9 mouse cellular contexts compared by ENCODE assay signal in genomic region chr17:47143898-47144297, GRCm38 (mm10).
A peak's percentile ranks its signal among the peaks of the same experiment; 100 is the strongest.
DNase-seq lines count a peak whose midpoint lies in the region; ATAC-seq and TF ChIP-seq lines count a peak whose summit lies in the region.
"Had no signal": no experiment of that assay in that cellular context is flagged by ENCODE, and none has a peak within 500 bp of the region (broad histone marks: within the 10 kb centered on the region; RNA-seq: fewer than 3 reads in every experiment).

No protein-coding gene starts in this region.

- peak overlapping the region; percentile 85 for H3K4me2 ChIP-seq in forebrain, embryonic 12.5 days
- peak overlapping the region; percentile 90 for H3K4me2 ChIP-seq in lung, embryonic 14.5 days
- peak overlapping the region; percentile 87 for H3K4me2 ChIP-seq in intestine, embryonic 15.5 days (replicated peaks)
- H3K4me2 ChIP-seq in liver, embryonic 12.5 days: no peak overlapping the region

- DNase-seq in forebrain, embryonic 10.5 days (ENCODE audit: extremely low spot score, low spot score): no peak
- no peak for DNase-seq in lung, embryonic 14.5 days
- no peak for DNase-seq in lung, postnatal 25 days (ENCODE audit: low spot score)
- no peak for DNase-seq in T-cell, adult 2 months (ENCODE audit: low spot score)
- DNase-seq: gastrocnemius, postnatal 25 days had no signal

- no peak for ATAC-seq in forebrain, embryonic 12.5 days (ENCODE audit: low FRiP score)
- ATAC-seq in lung, embryonic 14.5 days (ENCODE audit: insufficient read depth): no peak
- ATAC-seq in intestine, embryonic 15.5 days: no peak
- ATAC-seq in liver, embryonic 12.5 days: no peak

- peak overlapping the region; percentile 37; the same call in 1 of the 2 replicates for H3K27ac ChIP-seq in forebrain, embryonic 12.5 days
- H3K27ac ChIP-seq in forebrain, embryonic 10.5 days: no peak overlapping the region
- H3K27ac ChIP-seq in lung, embryonic 14.5 days (ENCODE audit: low read depth): no peak overlapping the region; the same call in 1 of the 2 replicates
- H3K27ac ChIP-seq in intestine, embryonic 15.5 days: no peak overlapping the region
- H3K27ac ChIP-seq in olfactory bulb, adult 2 months (ENCODE audit: insufficient read depth, low read depth, low read length): peak overlapping the region; percentile 34; the same call in 1 of the 2 replicates
- no peak overlapping the region for H3K27ac ChIP-seq in liver, embryonic 12.5 days

- H3K27me3 ChIP-seq in forebrain, embryonic 12.5 days: no peaks in the 10 kb centered on the region
- 0 out of 2 replicates have a peak, but pooled peaks cover 2% of the 10 kb centered on the region for H3K27me3 ChIP-seq in forebrain, embryonic 10.5 days (ENCODE audit: poor library complexity, severe bottlenecking)
- H3K27me3 ChIP-seq in lung, embryonic 14.5 days (ENCODE audit: insufficient read depth, low read length): no peaks in the 10 kb centered on the region
- H3K27me3 ChIP-seq in intestine, embryonic 15.5 days (replicated peaks): no peaks in the 10 kb centered on the region
- peaks cover 36% of the 10 kb centered on the region for H3K27me3 ChIP-seq in liver, embryonic 12.5 days (replicated peaks)

- no peak overlapping the region for H3K4me3 ChIP-seq in forebrain, embryonic 12.5 days (replicated peaks)
- no peak overlapping the region for H3K4me3 ChIP-seq in forebrain, embryonic 10.5 days
- H3K4me3 ChIP-seq in lung, embryonic 14.5 days (ENCODE audit: low read depth, low read length): peak overlapping the region; percentile 67
- no peak overlapping the region for H3K4me3 ChIP-seq in intestine, embryonic 15.5 days (replicated peaks)
- peak overlapping the region; percentile 14; the same call in 1 of the 2 replicates for H3K4me3 ChIP-seq in olfactory bulb, adult 2 months (ENCODE audit: insufficient read depth, low read depth, low read length)
- H3K4me3 ChIP-seq in liver, embryonic 12.5 days: no peak overlapping the region

- no peak for TF ChIP-seq CTCF in lung, embryonic 14.5 days (IDR thresholded peaks at IDR 0.05; ENCODE audit: low read depth)
- TF ChIP-seq CTCF in olfactory bulb, adult 2 months (IDR thresholded peaks at IDR 0.05; ENCODE audit: insufficient read depth, low read depth, low read length): no peak

- peaks cover 47% of the 10 kb centered on the region for H3K4me1 ChIP-seq in forebrain, embryonic 12.5 days
- peaks cover 67% of the 10 kb centered on the region for H3K4me1 ChIP-seq in forebrain, embryonic 10.5 days
- peaks cover 28% of the 10 kb centered on the region for H3K4me1 ChIP-seq in lung, embryonic 14.5 days (ENCODE audit: insufficient read depth)
- H3K4me1 ChIP-seq in intestine, embryonic 15.5 days (replicated peaks): peaks cover 36% of the 10 kb centered on the region
- peaks cover 30% of the 10 kb centered on the region for H3K4me1 ChIP-seq in olfactory bulb, adult 2 months (ENCODE audit: control insufficient read depth, insufficient read depth, low read length)
- H3K4me1 ChIP-seq in liver, embryonic 12.5 days: peaks cover 24% of the 10 kb centered on the region

- H3K9ac ChIP-seq in forebrain, embryonic 12.5 days: no peak overlapping the region
- 0 out of 2 replicates have a peak overlapping the region, but pooled peaks have one; percentile 6 for H3K9ac ChIP-seq in lung, embryonic 14.5 days
- peak overlapping the region; percentile 20; the same call in 1 of the 2 replicates for H3K9ac ChIP-seq in intestine, embryonic 15.5 days
- H3K9ac ChIP-seq in liver, embryonic 12.5 days: no peak overlapping the region

- no peaks in the 10 kb centered on the region for H3K9me3 ChIP-seq in forebrain, embryonic 12.5 days
- H3K9me3 ChIP-seq in forebrain, embryonic 10.5 days: no peaks in the 10 kb centered on the region
- no peaks in the 10 kb centered on the region for H3K9me3 ChIP-seq in lung, embryonic 14.5 days (ENCODE audit: low read depth, low read length)
- no peaks in the 10 kb centered on the region for H3K9me3 ChIP-seq in intestine, embryonic 15.5 days
- no peaks in the 10 kb centered on the region for H3K9me3 ChIP-seq in liver, embryonic 12.5 days (replicated peaks)

- H3K36me3 ChIP-seq in forebrain, embryonic 12.5 days (replicated peaks): no peaks in the 10 kb centered on the region
- H3K36me3 ChIP-seq in forebrain, embryonic 10.5 days (replicated peaks): peaks cover 26% of the 10 kb centered on the region
- peaks cover 8% of the 10 kb centered on the region; the same call in 1 of the 2 replicates for H3K36me3 ChIP-seq in lung, embryonic 14.5 days (ENCODE audit: insufficient read depth)
- H3K36me3 ChIP-seq in intestine, embryonic 15.5 days: no peaks in the 10 kb centered on the region
- H3K36me3 ChIP-seq in liver, embryonic 12.5 days: no peaks in the 10 kb centered on the region

- WGBS in forebrain, embryonic 12.5 days: 67% methylated on average over 7 of the region's 7 CpGs
- WGBS in forebrain, embryonic 10.5 days: 88% methylated on average over 7 of the region's 7 CpGs
- WGBS in lung, embryonic 14.5 days: 42% methylated on average over 7 of the region's 7 CpGs
- WGBS in intestine, embryonic 15.5 days: 53% methylated on average over 7 of the region's 7 CpGs
- WGBS in olfactory bulb, adult 2 months: 14% methylated on average over 7 of the region's 7 CpGs
- 72% methylated on average over 7 of the region's 7 CpGs for WGBS in liver, embryonic 12.5 days (ENCODE audit: insufficient replicate concordance)

- no peak for TF ChIP-seq POLR2A in olfactory bulb, adult 2 months (IDR thresholded peaks at IDR 0.05; ENCODE audit: insufficient read depth, low read depth, low read length)

Comparison
In these comparisons a context has a peak if more than half of its experiments do, and no peak if none do; other contexts are left out.
1. H3K27ac ChIP-seq: peak in forebrain, embryonic 12.5 days (single experiment) and olfactory bulb, adult 2 months (single experiment); none in forebrain, embryonic 10.5 days (single experiment), lung, embryonic 14.5 days (single experiment), intestine, embryonic 15.5 days (single experiment) and liver, embryonic 12.5 days (single experiment).
2. H3K4me3 ChIP-seq: peak in lung, embryonic 14.5 days (single experiment) and olfactory bulb, adult 2 months (single experiment); none in forebrain, embryonic 12.5 days (single experiment), forebrain, embryonic 10.5 days (single experiment), intestine, embryonic 15.5 days (single experiment) and liver, embryonic 12.5 days (single experiment).
3. H3K9ac ChIP-seq: peak in lung, embryonic 14.5 days (single experiment) and intestine, embryonic 15.5 days (single experiment); none in forebrain, embryonic 12.5 days (single experiment) and liver, embryonic 12.5 days (single experiment).